Mouse (Mus musculus) midbrain, embryonic 13.5 days (tissue): ENCODE data around the gene Slamf6. TPM values are rescaled to one million over a fixed set of nuclear protein-coding genes. Genes with fewer than 3 reads are reported as not detected.

Experiments
- polyA plus RNA-seq: library from polyadenylated mRNA; unstranded; fragments of >200 nt; fragmentation: Nextera tagmentation; extraction: Ambion mirVana; gene quantifications from 2 replicates; pipeline ENCODE4 v1.2.1, GENCODE M21; 2015

Slamf6 gene
- polyA plus RNA-seq, 1 experiment from 2014 or later, result not detected

Other genes with a start within 250 kb of the Slamf6 start
- gene Cd48, start 235.5 kb upstream of the Slamf6 start, polyA plus RNA-seq, result 0.55 and 0.66 TPM in 2 replicates
- gene Slamf1, start 150.4 kb upstream of the Slamf6 start, polyA plus RNA-seq, result 0.14 and 0.22 TPM in 2 replicates
- 0.66 and 0.82 TPM in 2 replicates for gene Cd84, start 77.8 kb upstream of the Slamf6 start, polyA plus RNA-seq
- not detected in 2 replicates for gene Gm10521, start 21.9 kb upstream of the Slamf6 start, polyA plus RNA-seq
- gene Vangl2, start 110.9 kb downstream of the Slamf6 start, polyA plus RNA-seq, result 57.1 and 60.0 TPM in 2 replicates
- gene Nhlh1, start 140.1 kb downstream of the Slamf6 start, polyA plus RNA-seq, result 7.7 and 8.9 TPM in 2 replicates
- 190 and 202 TPM in 2 replicates for gene Copa, start 165.0 kb downstream of the Slamf6 start, polyA plus RNA-seq
- gene Ncstn, start 165.3 kb downstream of the Slamf6 start, polyA plus RNA-seq, result 126 and 129 TPM in 2 replicates
- 171 and 172 TPM in 2 replicates for gene Pex19, start 209.2 kb downstream of the Slamf6 start, polyA plus RNA-seq
- gene Dcaf8, start 230.6 kb downstream of the Slamf6 start, polyA plus RNA-seq, result 106 and 109 TPM in 2 replicates